Mouse (Mus musculus) CD4-positive helper T cell, adult 2 months (primary cell): ENCODE data around the gene Gpc6.
"Not testable (repeated sequence)": the region's sequence is repeated elsewhere in the genome, so short reads cannot be mapped to it uniquely, and the experiment has no call there.

Experiments
- DNase-seq: peaks from one replicate; pipeline ENCODE4 v3.0.0-alpha.2; 2012; ENCODE audit warnings: low read depth, missing footprints, low spot score

The Gpc6 gene

GRCm38 (mm10) chr14:117361965-117362309, 436.8 kb downstream of the Gpc6 start:
- no peak for DNase-seq

- no peak for DNase-seq
Measured at GRCm38 (mm10) chr14:117369331-117369866, 444.3 kb downstream of the Gpc6 start.

- DNase-seq = no peak
Measured at GRCm38 (mm10) chr14:117376822-117377376, 451.8 kb downstream of the Gpc6 start.

GRCm38 (mm10) chr14:117379979-117380378, 454.9 kb downstream of the Gpc6 start:
- DNase-seq = no peak

GRCm38 (mm10) chr14:117383188-117383587, 458.1 kb downstream of the Gpc6 start:
- DNase-seq = no peak

- no peak for DNase-seq
Measured at GRCm38 (mm10) chr14:117384096-117384770, 459.1 kb downstream of the Gpc6 start.

- DNase-seq = no peak
Measured at GRCm38 (mm10) chr14:117385731-117386270, 460.7 kb downstream of the Gpc6 start.

- no peak for DNase-seq
Measured at GRCm38 (mm10) chr14:117390794-117391320, 465.7 kb downstream of the Gpc6 start.

GRCm38 (mm10) chr14:117391412-117391811, 466.3 kb downstream of the Gpc6 start:
- DNase-seq = no peak

GRCm38 (mm10) chr14:117397165-117397564, 472.1 kb downstream of the Gpc6 start:
- no peak for DNase-seq

- no peak for DNase-seq
Measured at GRCm38 (mm10) chr14:117407824-117408524, 482.9 kb downstream of the Gpc6 start.

GRCm38 (mm10) chr14:117408525-117408835, 483.4 kb downstream of the Gpc6 start:
- no peak for DNase-seq

GRCm38 (mm10) chr14:117409778-117410177, 484.7 kb downstream of the Gpc6 start:
- DNase-seq = no peak

- no peak for DNase-seq
Measured at GRCm38 (mm10) chr14:117410511-117410910, 485.4 kb downstream of the Gpc6 start.

GRCm38 (mm10) chr14:117415045-117415444, 489.9 kb downstream of the Gpc6 start:
- no peak for DNase-seq

GRCm38 (mm10) chr14:117419561-117420218, 494.6 kb downstream of the Gpc6 start:
- DNase-seq = no peak

GRCm38 (mm10) chr14:117421170-117421569, 496.1 kb downstream of the Gpc6 start:
- DNase-seq = no peak

- DNase-seq = no peak
Measured at GRCm38 (mm10) chr14:117426116-117426515, 501.0 kb downstream of the Gpc6 start.

- no peak for DNase-seq
Measured at GRCm38 (mm10) chr14:117427776-117428175, 502.7 kb downstream of the Gpc6 start.

- no peak for DNase-seq
Measured at GRCm38 (mm10) chr14:117435739-117436138, 510.6 kb downstream of the Gpc6 start.

GRCm38 (mm10) chr14:117446675-117447231, 521.6 kb downstream of the Gpc6 start:
- DNase-seq = not testable (repeated sequence)
